Mouse (Mus musculus) lung, postnatal 0 days (tissue): ENCODE measurements around the gene Znrf4. TPM values are rescaled to one million over a fixed set of nuclear protein-coding genes. Genes with fewer than 3 reads are reported as not detected.

Source experiments
- ATAC-seq: fragments of 200-750 bp; cut with Nextera tagmentation; 2 replicates; pipeline ENCODE4 v1.8.0; 2017; ENCODE audit warnings: moderate library complexity
- DNase-seq: peaks from one replicate; pipeline ENCODE4 v3.0.0-alpha.2; 2016; ENCODE audit warnings: low spot score
- H3K27ac ChIP-seq: fragments of 300-500 bp; sonication (generic); 2 replicates; pipeline ENCODE4 v1.5.1; 2014; ENCODE audit warnings: antibody characterized with exemption, mild to moderate bottlenecking, low read length, mixed read lengths
- H3K27me3 ChIP-seq: fragments of 300-500 bp; sonication (generic); replicated peaks from 2 replicates; pipeline ENCODE4 v1.6.1; 2014; ENCODE audit warnings: low read length, mixed read lengths; ENCODE audit not compliant: insufficient read depth
- H3K36me3 ChIP-seq: fragments of 300-500 bp; sonication (generic); 2 replicates; pipeline ENCODE4 v1.6.1; 2014; ENCODE audit warnings: low read length, mixed read lengths; ENCODE audit not compliant: insufficient read depth
- H3K4me1 ChIP-seq: fragments of 300-500 bp; sonication (generic); 2 replicates; pipeline ENCODE4 v1.6.1; 2014; ENCODE audit warnings: antibody characterized with exemption, low read depth, low read length, mixed read lengths; ENCODE audit not compliant: insufficient read depth
- H3K4me2 ChIP-seq: fragments of 300-500 bp; sonication (generic); replicated peaks from 2 replicates; pipeline ENCODE4 v1.6.1; 2014; ENCODE audit warnings: low read depth, mild to moderate bottlenecking, low read length, moderate library complexity, mixed read lengths
- H3K4me3 ChIP-seq: fragments of 300-500 bp; sonication (generic); 2 replicates; pipeline ENCODE4 v1.5.1; 2014; ENCODE audit warnings: low read depth, low read length
- H3K9ac ChIP-seq: fragments of 300-500 bp; sonication (generic); replicated peaks from 2 replicates; pipeline ENCODE4 v1.6.1; 2014; ENCODE audit warnings: low read depth, mild to moderate bottlenecking
- H3K9me3 ChIP-seq: fragments of 300-500 bp; sonication (generic); 2 replicates; pipeline ENCODE4 v1.6.1; 2016; ENCODE audit warnings: low read length, mixed read lengths
- CTCF ChIP-seq: IDR thresholded peaks from 2 replicates; pipeline ENCODE4 v1.5.1; 2016; ENCODE audit warnings: antibody characterized with exemption, mild to moderate bottlenecking
- EP300 ChIP-seq: IDR thresholded peaks from 2 replicates; pipeline ENCODE4 v1.6.1; 2016; ENCODE audit warnings: antibody characterized with exemption, mild to moderate bottlenecking, control low read depth
- WGBS: fragments of 180-500 bp; shearing (Covaris S2); extraction: QIAGEN DNeasy Blood & Tissue Kit; methylation state at CpG from one replicate; pipeline ENCODE4 v1.1.7; 2014; 5-methylcytosine and 5-hydroxymethylcytosine counted together
- polyA plus RNA-seq: library from polyadenylated mRNA; unstranded; fragments of >200 nt; fragmentation: Nextera tagmentation; extraction: Ambion mirVana; gene quantifications from 2 replicates; pipeline ENCODE4 v1.2.1, GENCODE M21; 2015

The Znrf4 gene
- polyA plus RNA-seq, 1 experiment from 2014 or later = not detected

DNA sequence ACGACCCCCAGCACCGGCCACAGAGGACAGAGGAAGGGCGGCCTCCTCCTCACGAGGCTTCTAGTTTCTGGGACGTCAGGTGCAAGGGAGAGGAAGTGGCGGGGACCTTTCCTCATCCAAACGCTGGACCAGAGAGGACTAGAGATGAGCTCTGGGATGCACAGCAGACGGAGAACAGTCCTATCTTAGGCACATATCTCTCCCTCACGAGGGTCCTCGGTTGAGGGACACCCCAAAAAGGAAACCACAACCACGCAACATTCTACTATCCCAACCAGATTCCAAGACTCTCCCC lies 38.7 kb downstream of the Znrf4 start:
- Histone ChIP-seq H3K9me3 (no peaks in the 10 kb centered on the region), H3K4me3 (peak overlapping the region; percentile 55), H3K36me3 (no peaks in the 10 kb centered on the region), H3K27ac (no peak overlapping the region), H3K27me3 (peaks cover 27% of the 10 kb centered on the region; the same call in 1 of the 2 replicates), H3K4me2 (peak overlapping the region; percentile 89), H3K9ac (no peak overlapping the region), H3K4me1 (peaks cover 20% of the 10 kb centered on the region)
- TF ChIP-seq CTCF (no peak), EP300 (no peak)
- ATAC-seq (no peak), DNase-seq (no peak)
- 1% methylated on average over 8 of the region's 11 CpGs for WGBS

DNA sequence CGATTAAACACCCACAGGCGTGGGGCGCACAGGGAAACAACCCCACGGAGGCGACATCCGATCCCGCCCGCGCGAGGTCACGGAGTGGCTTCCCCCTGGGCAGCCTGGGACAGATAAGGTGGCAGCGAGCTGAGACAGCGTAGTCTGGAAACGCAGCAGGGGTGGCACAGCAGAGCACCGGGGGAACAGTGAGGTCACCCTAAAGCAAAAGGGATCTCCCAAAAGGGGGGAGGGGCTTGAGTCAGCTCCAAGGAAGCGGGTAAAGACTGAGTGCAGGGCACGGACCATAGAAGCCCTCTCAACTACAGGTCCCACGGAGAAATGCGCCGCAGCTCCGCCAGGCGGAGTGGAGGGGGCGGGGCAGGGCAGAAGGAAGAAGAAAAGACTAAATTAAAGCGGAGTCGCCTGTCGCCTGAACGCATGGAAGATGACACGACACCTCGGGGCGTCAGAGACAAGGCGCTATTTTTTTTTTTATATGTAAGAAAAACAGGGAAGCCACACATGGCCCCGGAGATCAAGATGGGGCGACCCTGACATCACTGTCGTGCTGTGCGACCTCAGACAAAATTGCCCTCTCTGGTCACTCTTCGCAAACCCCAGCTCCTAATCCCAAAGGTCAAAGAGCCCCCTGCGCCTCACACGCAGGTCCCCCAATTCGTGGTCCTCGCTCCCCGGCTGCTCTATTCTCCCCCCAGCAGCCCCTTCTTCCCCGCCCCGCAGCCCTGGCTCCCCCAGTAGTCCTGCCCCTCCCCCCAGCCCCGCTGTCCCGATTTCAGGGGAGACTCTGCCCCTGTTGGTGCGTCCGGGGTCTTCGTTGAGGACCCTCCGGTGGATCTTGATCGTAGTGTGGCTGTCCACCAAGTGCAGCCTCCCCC lies 39.3 kb downstream of the Znrf4 start:
- 4% methylated on average over 50 of the region's 50 CpGs for WGBS
- H3K9me3 ChIP-seq = no peaks in the 10 kb centered on the region
- peak overlapping the region; percentile 55 for H3K4me3 ChIP-seq
- TF ChIP-seq CTCF (peak; percentile 69), EP300 (no peak)
- no peak overlapping the region for H3K27ac ChIP-seq
- DNase-seq (peak; percentile 80), ATAC-seq (peak; percentile 23)
- H3K27me3 ChIP-seq = peaks cover 27% of the 10 kb centered on the region; the same call in 1 of the 2 replicates
- H3K9ac ChIP-seq = no peak overlapping the region
- H3K4me2 ChIP-seq = peak overlapping the region; percentile 89
- peaks cover 20% of the 10 kb centered on the region for H3K4me1 ChIP-seq
- no peaks in the 10 kb centered on the region for H3K36me3 ChIP-seq

DNA sequence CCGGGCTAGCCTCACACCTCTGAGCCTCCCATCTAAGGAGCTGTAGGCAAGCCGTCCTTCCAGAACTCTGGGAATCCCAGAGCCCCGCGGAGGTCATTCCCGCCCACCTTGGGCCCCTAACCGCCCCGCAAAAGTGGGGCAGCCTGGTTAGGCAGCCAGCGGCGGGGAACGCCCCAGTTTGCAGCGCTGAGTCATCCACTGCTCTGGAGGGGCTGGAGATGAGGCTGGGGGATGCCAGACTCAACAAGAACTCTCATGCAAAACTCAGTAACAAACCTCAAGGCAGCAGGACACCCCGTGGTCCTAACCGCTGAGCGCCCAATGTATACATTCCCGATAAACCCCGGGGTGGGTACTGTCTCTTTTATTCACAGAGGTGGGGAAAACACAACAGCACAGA lies 40.1 kb downstream of the Znrf4 start:
- TF ChIP-seq CTCF = no peak
- no peak for TF ChIP-seq EP300
- H3K4me1 ChIP-seq = peaks cover 20% of the 10 kb centered on the region
- peaks cover 27% of the 10 kb centered on the region; the same call in 1 of the 2 replicates for H3K27me3 ChIP-seq
- no peak overlapping the region for H3K9ac ChIP-seq
- no peaks in the 10 kb centered on the region for H3K36me3 ChIP-seq
- 21% methylated on average over 16 of the region's 16 CpGs for WGBS
- DNase-seq = no peak
- no peaks in the 10 kb centered on the region for H3K9me3 ChIP-seq
- no peak overlapping the region for H3K27ac ChIP-seq
- ATAC-seq = no peak
- H3K4me2 ChIP-seq = peak overlapping the region; percentile 89; the same call in 1 of the 2 replicates
- H3K4me3 ChIP-seq = no peak overlapping the region

DNA sequence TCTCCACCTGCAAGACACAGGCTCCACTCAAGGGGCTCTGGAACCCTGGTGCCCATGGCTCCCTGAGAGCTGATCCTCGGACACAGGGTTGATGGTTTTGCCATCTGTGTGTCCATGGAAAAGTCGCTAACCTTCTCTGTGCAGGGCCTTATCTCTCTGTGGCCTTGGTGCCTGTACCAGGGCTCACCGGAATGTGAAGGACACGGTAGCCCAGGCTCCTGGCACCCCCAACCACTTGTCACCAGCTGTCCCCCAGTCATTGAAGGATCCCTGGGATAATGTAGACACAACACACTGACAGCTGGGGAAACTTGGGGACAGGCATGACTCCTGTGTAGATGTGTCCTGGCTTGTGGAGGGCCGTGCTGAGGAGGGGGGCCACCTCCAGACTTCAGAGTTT lies 41.1 kb downstream of the Znrf4 start:
- Histone ChIP-seq H3K4me3 (no peak overlapping the region), H3K27me3 (peaks cover 26% of the 10 kb centered on the region; the same call in 1 of the 2 replicates), H3K4me1 (peaks cover 24% of the 10 kb centered on the region), H3K9ac (no peak overlapping the region), H3K4me2 (no peak overlapping the region), H3K36me3 (no peaks in the 10 kb centered on the region), H3K9me3 (no peaks in the 10 kb centered on the region), H3K27ac (no peak overlapping the region)
- TF ChIP-seq EP300 (no peak), CTCF (no peak)
- no peak for DNase-seq
- WGBS = 76% methylated on average over 5 of the region's 5 CpGs
- ATAC-seq = no peak

DNA sequence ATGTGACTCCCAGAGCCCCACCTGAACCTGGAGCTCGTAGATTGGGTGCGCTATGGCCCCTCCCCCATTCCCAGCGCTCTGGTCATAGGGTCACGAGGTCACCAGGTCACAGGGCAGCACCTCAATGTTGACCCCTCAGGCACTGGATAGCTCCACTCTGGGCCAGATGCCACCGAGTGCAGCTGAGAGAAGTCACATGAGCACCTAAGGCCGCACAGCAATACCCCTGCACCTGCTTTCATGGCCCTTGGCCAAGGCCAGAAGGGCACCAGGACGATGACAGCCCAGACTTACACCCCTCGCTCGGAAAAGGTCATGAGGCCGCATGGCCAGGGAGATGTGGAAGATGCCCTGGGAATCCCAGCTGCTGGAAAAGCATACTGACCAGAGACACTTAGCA lies 41.7 kb downstream of the Znrf4 start:
- H3K27me3 ChIP-seq = peaks cover 21% of the 10 kb centered on the region; the same call in 1 of the 2 replicates
- peaks cover 23% of the 10 kb centered on the region for H3K4me1 ChIP-seq
- no peaks in the 10 kb centered on the region for H3K36me3 ChIP-seq
- H3K27ac ChIP-seq = no peak overlapping the region
- WGBS = 22% methylated on average over 10 of the region's 10 CpGs
- DNase-seq (no peak), ATAC-seq (no peak)
- no peaks in the 10 kb centered on the region for H3K9me3 ChIP-seq
- H3K4me2 ChIP-seq = peak overlapping the region; percentile 50
- peak overlapping the region; percentile 23; the same call in 1 of the 2 replicates for H3K4me3 ChIP-seq
- no peak overlapping the region for H3K9ac ChIP-seq
- TF ChIP-seq CTCF (no peak), EP300 (no peak)

DNA sequence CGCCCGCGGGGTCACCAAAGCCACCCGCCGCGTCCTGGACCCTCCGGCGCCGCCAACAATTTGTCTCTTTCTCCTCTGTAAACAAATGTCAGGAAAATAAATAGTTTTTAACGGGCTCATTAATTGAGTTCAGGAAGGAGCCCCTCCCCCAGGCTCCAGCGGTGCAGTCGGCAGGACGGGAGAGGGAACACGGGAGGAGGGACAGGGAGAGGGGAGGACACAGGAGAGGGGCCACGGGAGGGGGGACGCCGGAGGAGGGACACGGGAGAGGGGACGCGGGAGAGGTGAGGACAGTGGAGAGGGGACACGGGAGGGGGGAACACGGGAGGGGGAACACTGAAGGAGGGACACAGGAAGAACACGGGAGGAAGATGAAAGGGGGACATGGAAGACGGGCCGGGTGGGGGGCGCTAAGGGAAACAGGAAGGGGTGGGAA lies 42.2 kb downstream of the Znrf4 start:
- DNase-seq (peak; percentile 65), ATAC-seq (peak; percentile 21)
- peaks cover 22% of the 10 kb centered on the region for H3K4me1 ChIP-seq
- 0 out of 2 replicates have a peak overlapping the region, but pooled peaks have one; percentile 29 for H3K9ac ChIP-seq
- 6% methylated on average over 23 of the region's 26 CpGs for WGBS
- peak overlapping the region; percentile 32; the same call in 1 of the 2 replicates for H3K27ac ChIP-seq
- peak overlapping the region; percentile 50 for H3K4me2 ChIP-seq
- no peaks in the 10 kb centered on the region for H3K36me3 ChIP-seq
- H3K4me3 ChIP-seq = peak overlapping the region; percentile 23; the same call in 1 of the 2 replicates
- peak; percentile 69; the same call in 1 of the 2 replicates for TF ChIP-seq EP300
- TF ChIP-seq CTCF = no peak
- no peaks in the 10 kb centered on the region for H3K9me3 ChIP-seq
- peaks cover 15% of the 10 kb centered on the region; the same call in 1 of the 2 replicates for H3K27me3 ChIP-seq
